Mouse (Mus musculus): Measurements from ENCODE around the gene Fetub. TPM values are rescaled to one million over a fixed set of nuclear protein-coding genes. Genes with fewer than 3 reads are reported as not detected.

Gene Fetub
- polyA plus RNA-seq, 1 experiment = 0.19 TPM

- Histone ChIP-seq H3K4me1 (ENCODE audit: control insufficient read depth, insufficient read depth, low read length) (no peaks in the 10 kb centered on the region), H3K4me3 (ENCODE audit: insufficient read depth, low read length) (no peak overlapping the region), H3K27ac (ENCODE audit: insufficient read depth, low read length) (no peak overlapping the region)
- TF ChIP-seq POLR2A (IDR thresholded peaks at IDR 0.05; ENCODE audit: extremely low read depth, insufficient read depth, low read length) = no peak
- TF ChIP-seq CTCF (IDR thresholded peaks at IDR 0.05; ENCODE audit: extremely low read depth, insufficient read depth, low read length) = no peak
Observed at GRCm38 (mm10) chr16:22899866-22900570, 18.1 kb upstream of the Fetub start.

GRCm38 (mm10) chr16:22901326-22901725 lies 16.8 kb upstream of the Fetub start:
- H3K4me3 ChIP-seq (ENCODE audit: insufficient read depth, low read length) = no peak overlapping the region
- H3K4me1 ChIP-seq (ENCODE audit: control insufficient read depth, insufficient read depth, low read length) = no peaks in the 10 kb centered on the region
- no peak for TF ChIP-seq CTCF (IDR thresholded peaks at IDR 0.05; ENCODE audit: extremely low read depth, insufficient read depth, low read length)
- no peak for TF ChIP-seq POLR2A (IDR thresholded peaks at IDR 0.05; ENCODE audit: extremely low read depth, insufficient read depth, low read length)
- no peak overlapping the region for H3K27ac ChIP-seq (ENCODE audit: insufficient read depth, low read length)

DNA sequence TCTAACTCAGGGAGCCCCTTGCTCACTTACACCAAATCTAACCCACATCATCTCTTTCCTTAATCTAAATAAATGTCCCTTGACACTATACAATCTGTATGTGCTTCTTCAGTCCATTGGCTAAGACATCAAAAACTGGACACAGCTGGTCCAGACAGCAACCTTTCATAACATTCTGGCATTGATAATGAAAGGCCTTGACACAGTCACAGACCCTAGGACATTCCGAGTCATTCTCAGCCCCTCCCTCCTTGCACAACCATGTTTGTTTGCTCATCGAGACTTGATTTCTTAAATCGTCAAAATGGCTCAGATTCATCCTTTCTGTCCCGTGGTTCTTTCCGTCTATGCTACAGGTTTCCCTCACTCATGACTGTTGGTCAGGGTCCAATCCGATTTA lies 8.8 kb upstream of the Fetub start:
- no peak for TF ChIP-seq POLR2A (IDR thresholded peaks at IDR 0.05; ENCODE audit: extremely low read depth, insufficient read depth, low read length)
- TF ChIP-seq CTCF (IDR thresholded peaks at IDR 0.05; ENCODE audit: extremely low read depth, insufficient read depth, low read length) = no peak
- Histone ChIP-seq H3K4me1 (ENCODE audit: control insufficient read depth, insufficient read depth, low read length) (no peaks in the 10 kb centered on the region), H3K27ac (ENCODE audit: insufficient read depth, low read length) (no peak overlapping the region), H3K4me3 (ENCODE audit: insufficient read depth, low read length) (no peak overlapping the region)

DNA sequence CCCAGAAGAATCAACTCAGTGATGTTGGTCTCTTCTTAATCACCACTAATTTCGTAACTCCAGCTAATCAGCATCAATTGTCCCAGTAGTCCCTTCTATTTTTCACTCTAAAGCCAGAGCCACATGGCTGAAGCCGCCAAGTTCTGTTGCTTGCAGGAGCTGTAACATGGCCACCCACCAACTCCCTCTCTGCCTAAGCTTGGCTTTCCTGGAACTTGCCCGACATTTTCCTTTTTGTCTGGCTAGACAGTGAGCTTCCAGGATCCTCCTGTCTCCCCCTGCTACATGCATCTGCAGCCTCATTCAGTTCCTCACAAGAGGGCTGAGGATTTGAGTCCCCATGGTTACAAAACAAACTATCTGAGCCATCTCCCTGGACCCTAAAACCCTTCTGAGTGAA lies 6.1 kb upstream of the Fetub start:
- Histone ChIP-seq H3K4me3 (ENCODE audit: insufficient read depth, low read length) (no peak overlapping the region), H3K27ac (ENCODE audit: insufficient read depth, low read length) (no peak overlapping the region), H3K4me1 (ENCODE audit: control insufficient read depth, insufficient read depth, low read length) (no peaks in the 10 kb centered on the region)
- TF ChIP-seq CTCF (IDR thresholded peaks at IDR 0.05; ENCODE audit: extremely low read depth, insufficient read depth, low read length) (no peak), POLR2A (IDR thresholded peaks at IDR 0.05; ENCODE audit: extremely low read depth, insufficient read depth, low read length) (no peak)

- Histone ChIP-seq H3K4me1 (ENCODE audit: control insufficient read depth, insufficient read depth, low read length) (no peaks in the 10 kb centered on the region), H3K4me3 (ENCODE audit: insufficient read depth, low read length) (no peak overlapping the region), H3K27ac (ENCODE audit: insufficient read depth, low read length) (no peak overlapping the region)
- TF ChIP-seq CTCF (IDR thresholded peaks at IDR 0.05; ENCODE audit: extremely low read depth, insufficient read depth, low read length) = no peak
- no peak for TF ChIP-seq POLR2A (IDR thresholded peaks at IDR 0.05; ENCODE audit: extremely low read depth, insufficient read depth, low read length)
Observed at GRCm38 (mm10) chr16:22912886-22913285, 5.2 kb upstream of the Fetub start.

GRCm38 (mm10) chr16:22914276-22914675 lies 3.9 kb upstream of the Fetub start:
- Histone ChIP-seq H3K4me3 (ENCODE audit: insufficient read depth, low read length) (no peak overlapping the region), H3K27ac (ENCODE audit: insufficient read depth, low read length) (no peak overlapping the region), H3K4me1 (ENCODE audit: control insufficient read depth, insufficient read depth, low read length) (no peaks in the 10 kb centered on the region)
- TF ChIP-seq POLR2A (IDR thresholded peaks at IDR 0.05; ENCODE audit: extremely low read depth, insufficient read depth, low read length) (no peak), CTCF (IDR thresholded peaks at IDR 0.05; ENCODE audit: extremely low read depth, insufficient read depth, low read length) (no peak)

- Histone ChIP-seq H3K4me3 (ENCODE audit: insufficient read depth, low read length) (no peak overlapping the region), H3K27ac (ENCODE audit: insufficient read depth, low read length) (no peak overlapping the region), H3K4me1 (ENCODE audit: control insufficient read depth, insufficient read depth, low read length) (no peaks in the 10 kb centered on the region)
- no peak for TF ChIP-seq POLR2A (IDR thresholded peaks at IDR 0.05; ENCODE audit: extremely low read depth, insufficient read depth, low read length)
- TF ChIP-seq CTCF (IDR thresholded peaks at IDR 0.05; ENCODE audit: extremely low read depth, insufficient read depth, low read length) = no peak
Observed at GRCm38 (mm10) chr16:22918664-22919312, 654 bp downstream of the Fetub start.

DNA sequence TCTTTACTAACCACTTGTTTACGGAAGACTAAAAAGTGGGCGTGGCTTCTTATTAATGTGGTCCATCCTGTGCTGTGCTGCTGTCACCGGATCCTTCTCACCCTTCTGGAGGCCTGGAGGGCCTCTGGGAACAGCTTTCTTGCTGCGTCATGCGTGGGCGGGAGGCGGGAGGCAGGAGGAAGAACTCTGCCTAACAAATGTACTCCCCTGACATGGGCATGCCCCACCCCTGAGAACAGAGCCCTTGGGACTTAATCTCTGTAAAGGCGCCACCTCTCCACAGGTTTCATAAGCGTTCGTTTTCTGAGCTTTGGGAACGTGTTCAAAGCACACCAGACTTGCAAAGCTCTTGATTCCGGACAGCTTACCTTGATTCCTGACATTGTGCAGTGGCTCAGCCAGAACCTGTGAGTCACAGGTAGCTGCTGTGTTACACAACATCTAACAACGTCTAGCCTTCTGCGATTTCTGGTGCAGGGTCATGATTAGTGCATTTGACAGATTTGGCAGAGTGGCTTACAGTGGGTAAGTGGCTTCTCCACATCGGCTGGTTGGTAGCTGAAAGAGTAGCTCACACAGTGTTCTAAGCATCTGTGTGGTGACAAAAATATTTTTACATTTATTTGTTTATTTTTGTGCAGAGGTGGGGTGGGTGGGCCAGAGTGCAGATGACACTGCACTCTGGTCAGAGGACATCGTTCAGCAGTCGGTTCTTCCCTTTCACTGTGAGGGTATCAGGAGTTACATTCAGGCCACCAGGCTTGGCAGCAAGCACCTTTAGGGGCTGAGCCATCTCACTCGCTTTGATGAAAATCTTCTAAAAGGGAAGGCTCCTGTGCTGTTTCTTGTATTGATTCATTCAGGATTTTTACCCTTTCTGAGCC lies 2.1 kb downstream of the Fetub start:
- Histone ChIP-seq H3K4me1 (ENCODE audit: control insufficient read depth, insufficient read depth, low read length) (no peaks in the 10 kb centered on the region), H3K4me3 (ENCODE audit: insufficient read depth, low read length) (no peak overlapping the region), H3K27ac (ENCODE audit: insufficient read depth, low read length) (no peak overlapping the region)
- no peak for TF ChIP-seq CTCF (IDR thresholded peaks at IDR 0.05; ENCODE audit: extremely low read depth, insufficient read depth, low read length)
- TF ChIP-seq POLR2A (IDR thresholded peaks at IDR 0.05; ENCODE audit: extremely low read depth, insufficient read depth, low read length) = no peak

- Histone ChIP-seq H3K4me1 (ENCODE audit: control insufficient read depth, insufficient read depth, low read length) (no peaks in the 10 kb centered on the region), H3K4me3 (ENCODE audit: insufficient read depth, low read length) (no peak overlapping the region), H3K27ac (ENCODE audit: insufficient read depth, low read length) (no peak overlapping the region)
- TF ChIP-seq CTCF (IDR thresholded peaks at IDR 0.05; ENCODE audit: extremely low read depth, insufficient read depth, low read length) (no peak), POLR2A (IDR thresholded peaks at IDR 0.05; ENCODE audit: extremely low read depth, insufficient read depth, low read length) (no peak)
Observed at GRCm38 (mm10) chr16:22921761-22922160, 3.6 kb downstream of the Fetub start.
